Mouse (Mus musculus) G1E (cell line): ENCODE results near the gene Rbms2.

Experiments used
- CTCF ChIP-seq: IDR thresholded peaks from 2 replicates; pipeline ENCODE4 v1.5.1; 2012; ENCODE audit warnings: low read depth, low read length, inconsistent platforms, mixed read lengths
- GATA1 ChIP-seq: IDR thresholded peaks from 2 replicates; pipeline ENCODE4 v1.6.1; 2012; ENCODE audit warnings: borderline replicate concordance, low read length, inconsistent platforms, mixed read lengths
- GATA2 ChIP-seq: IDR thresholded peaks from 2 replicates; pipeline ENCODE4 v1.6.1; 2012; ENCODE audit warnings: low read depth, low read length, inconsistent platforms, borderline replicate concordance
- POLR2AphosphoS5 ChIP-seq: IDR thresholded peaks from 2 replicates; pipeline ENCODE4 v1.6.1; 2012; ENCODE audit warnings: low read depth, low read length, inconsistent platforms; ENCODE audit not compliant: insufficient replicate concordance
- TAL1 ChIP-seq: conservative IDR thresholded peaks from 2 replicates; pipeline ENCODE4 v1.6.1; 2012; ENCODE audit warnings: low read depth, low read length, inconsistent platforms, mixed read lengths

DNA sequence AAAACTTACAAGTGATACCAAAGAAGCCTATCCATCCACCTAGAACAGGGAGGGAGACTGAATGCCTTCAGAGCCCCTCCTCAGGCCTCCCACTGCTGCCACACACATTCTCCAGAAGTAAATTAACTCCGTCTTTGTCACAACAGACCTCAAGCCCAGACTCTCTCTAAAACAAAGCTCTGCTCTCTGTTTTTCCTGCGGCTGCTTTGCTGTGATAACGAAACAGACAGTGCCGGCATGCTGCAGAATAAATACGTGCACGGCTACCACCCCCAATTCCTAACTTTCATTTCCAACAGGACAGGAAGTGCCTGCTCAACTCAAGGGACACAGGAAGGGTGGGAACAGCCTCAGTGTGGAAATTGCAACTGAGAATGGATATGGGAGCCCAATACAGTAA is at the start of gene Rbms2:
- no peak for TF ChIP-seq CTCF
- TF ChIP-seq POLR2AphosphoS5: no peak
- no peak for TF ChIP-seq GATA1
- TF ChIP-seq GATA2: no peak
- TF ChIP-seq TAL1: no peak
